Mouse (Mus musculus): Measurements from ENCODE around the gene Ptcd2. TPM values are rescaled to one million over a fixed set of nuclear protein-coding genes. Genes with fewer than 3 reads are reported as not detected.
A peak's percentile ranks its signal among the peaks of the same experiment; 100 is the strongest.

The Ptcd2 gene
- polyA plus RNA-seq, 1 experiment from 2014 or later = 41.4 TPM

GRCm38 (mm10) chr13:99375550-99375949 is 31.0 kb upstream of the Ptcd2 start:
- WGBS = 35% methylated on average over 6 of the region's 6 CpGs
- ATAC-seq (ENCODE audit: insufficient number of reproducible peaks, low FRiP score, low TSS enrichment, low read depth) = 0 out of 2 replicates have a peak, but pooled peaks have one; percentile 43
- H3K4me3 ChIP-seq (replicated peaks) = no peak overlapping the region
- no peak overlapping the region for H3K4me2 ChIP-seq (replicated peaks)
- H3K27ac ChIP-seq (replicated peaks) = no peak overlapping the region
- H3K9ac ChIP-seq = no peak overlapping the region
- 0 out of 2 replicates have a peak, but pooled peaks cover 6% of the 10 kb centered on the region for H3K4me1 ChIP-seq
- no peaks in the 10 kb centered on the region for H3K27me3 ChIP-seq
- no peaks in the 10 kb centered on the region for H3K9me3 ChIP-seq (replicated peaks)
- H3K36me3 ChIP-seq = peaks cover 5% of the 10 kb centered on the region; the same call in 1 of the 2 replicates

- no peaks in the 10 kb centered on the region for H3K27me3 ChIP-seq
- no peak overlapping the region for H3K27ac ChIP-seq (replicated peaks)
- H3K4me1 ChIP-seq = 0 out of 2 replicates have a peak, but pooled peaks cover 6% of the 10 kb centered on the region
- H3K9ac ChIP-seq = no peak overlapping the region
- no peak overlapping the region for H3K4me3 ChIP-seq (replicated peaks)
- no peaks in the 10 kb centered on the region for H3K9me3 ChIP-seq (replicated peaks)
- 0 out of 2 replicates have a peak, but pooled peaks cover 4% of the 10 kb centered on the region for H3K36me3 ChIP-seq
- 42% methylated on average over 4 of the region's 4 CpGs for WGBS
- ATAC-seq (ENCODE audit: insufficient number of reproducible peaks, low FRiP score, low TSS enrichment, low read depth) = no peak
- no peak overlapping the region for H3K4me2 ChIP-seq (replicated peaks)
Measured at GRCm38 (mm10) chr13:99374191-99374590, 29.7 kb upstream of the Ptcd2 start.

GRCm38 (mm10) chr13:99373684-99374083 is 29.2 kb upstream of the Ptcd2 start:
- no peak overlapping the region for H3K4me3 ChIP-seq (replicated peaks)
- no peaks in the 10 kb centered on the region for H3K9me3 ChIP-seq (replicated peaks)
- no peak for ATAC-seq (ENCODE audit: insufficient number of reproducible peaks, low FRiP score, low TSS enrichment, low read depth)
- H3K9ac ChIP-seq = no peak overlapping the region
- WGBS = 74% methylated on average over 7 of the region's 7 CpGs
- no peaks in the 10 kb centered on the region for H3K27me3 ChIP-seq
- H3K4me2 ChIP-seq (replicated peaks) = no peak overlapping the region
- 0 out of 2 replicates have a peak, but pooled peaks cover 4% of the 10 kb centered on the region for H3K36me3 ChIP-seq
- H3K4me1 ChIP-seq = 0 out of 2 replicates have a peak, but pooled peaks cover 6% of the 10 kb centered on the region
- H3K27ac ChIP-seq (replicated peaks) = no peak overlapping the region

GRCm38 (mm10) chr13:99371285-99371684 is 26.8 kb upstream of the Ptcd2 start:
- H3K4me3 ChIP-seq (replicated peaks) = no peak overlapping the region
- no peaks in the 10 kb centered on the region for H3K27me3 ChIP-seq
- H3K36me3 ChIP-seq = 0 out of 2 replicates have a peak, but pooled peaks cover 12% of the 10 kb centered on the region
- ATAC-seq (ENCODE audit: insufficient number of reproducible peaks, low FRiP score, low TSS enrichment, low read depth) = no peak
- H3K4me1 ChIP-seq = peaks cover 17% of the 10 kb centered on the region; the same call in 1 of the 2 replicates
- no peaks in the 10 kb centered on the region for H3K9me3 ChIP-seq (replicated peaks)
- H3K9ac ChIP-seq = no peak overlapping the region
- H3K4me2 ChIP-seq (replicated peaks) = no peak overlapping the region
- 88% methylated on average over 5 of the region's 5 CpGs for WGBS
- no peak overlapping the region for H3K27ac ChIP-seq (replicated peaks)

GRCm38 (mm10) chr13:99369103-99369502 is 24.6 kb upstream of the Ptcd2 start:
- no peaks in the 10 kb centered on the region for H3K9me3 ChIP-seq (replicated peaks)
- no peak; the same call in 1 of the 2 replicates for ATAC-seq (ENCODE audit: insufficient number of reproducible peaks, low FRiP score, low TSS enrichment, low read depth)
- H3K9ac ChIP-seq = no peak overlapping the region
- H3K27me3 ChIP-seq = no peaks in the 10 kb centered on the region
- WGBS = 82% methylated on average over 12 of the region's 12 CpGs
- H3K36me3 ChIP-seq = peaks cover 23% of the 10 kb centered on the region; the same call in 1 of the 2 replicates
- H3K4me2 ChIP-seq (replicated peaks) = no peak overlapping the region
- no peak overlapping the region for H3K4me3 ChIP-seq (replicated peaks)
- no peak overlapping the region for H3K27ac ChIP-seq (replicated peaks)
- peaks cover 12% of the 10 kb centered on the region; the same call in 1 of the 2 replicates for H3K4me1 ChIP-seq

GRCm38 (mm10) chr13:99367554-99368174 is 23.2 kb upstream of the Ptcd2 start:
- H3K36me3 ChIP-seq = peaks cover 31% of the 10 kb centered on the region; the same call in 1 of the 2 replicates

GRCm38 (mm10) chr13:99366422-99367175 is 22.1 kb upstream of the Ptcd2 start:
- Histone ChIP-seq H3K4me2 (replicated peaks) (no peak overlapping the region), H3K4me1 (peaks cover 12% of the 10 kb centered on the region; the same call in 1 of the 2 replicates), H3K4me3 (replicated peaks) (no peak overlapping the region), H3K36me3 (peaks cover 39% of the 10 kb centered on the region; the same call in 1 of the 2 replicates), H3K9me3 (replicated peaks) (no peaks in the 10 kb centered on the region), H3K27me3 (no peaks in the 10 kb centered on the region), H3K27ac (replicated peaks) (peak overlapping the region; percentile 24; the same call in 1 of the 2 replicates), H3K9ac (no peak overlapping the region)
- WGBS = 66% methylated on average over 5 of the region's 5 CpGs
- ATAC-seq (ENCODE audit: insufficient number of reproducible peaks, low FRiP score, low TSS enrichment, low read depth) = 0 out of 2 replicates have a peak, but pooled peaks have one; percentile 20

More at GRCm38 (mm10) chr13:99367554-99368174, 23.2 kb upstream of the Ptcd2 start:
- Histone ChIP-seq H3K9me3 (replicated peaks) (no peaks in the 10 kb centered on the region), H3K4me2 (replicated peaks) (no peak overlapping the region), H3K9ac (no peak overlapping the region), H3K4me3 (replicated peaks) (no peak overlapping the region), H3K27me3 (no peaks in the 10 kb centered on the region), H3K4me1 (peaks cover 12% of the 10 kb centered on the region; the same call in 1 of the 2 replicates), H3K27ac (replicated peaks) (peak overlapping the region; percentile 24; the same call in 1 of the 2 replicates)
- no peak for ATAC-seq (ENCODE audit: insufficient number of reproducible peaks, low FRiP score, low TSS enrichment, low read depth)
- 82% methylated on average over 12 of the region's 12 CpGs for WGBS

- peak; percentile 65; the same call in 1 of the 2 replicates for ATAC-seq (ENCODE audit: insufficient number of reproducible peaks, low FRiP score, low TSS enrichment, low read depth)
- no peak overlapping the region for H3K4me3 ChIP-seq (replicated peaks)
- peaks cover 12% of the 10 kb centered on the region; the same call in 1 of the 2 replicates for H3K4me1 ChIP-seq
- H3K36me3 ChIP-seq = peaks cover 35% of the 10 kb centered on the region; the same call in 1 of the 2 replicates
- 52% methylated on average over 4 of the region's 4 CpGs for WGBS
- no peaks in the 10 kb centered on the region for H3K9me3 ChIP-seq (replicated peaks)
- no peaks in the 10 kb centered on the region for H3K27me3 ChIP-seq
- H3K9ac ChIP-seq = no peak overlapping the region
- no peak overlapping the region for H3K4me2 ChIP-seq (replicated peaks)
- H3K27ac ChIP-seq (replicated peaks) = peak overlapping the region; percentile 19; the same call in 1 of the 2 replicates
Measured at GRCm38 (mm10) chr13:99363866-99364265, 19.4 kb upstream of the Ptcd2 start.

- H3K9me3 ChIP-seq (replicated peaks) = no peaks in the 10 kb centered on the region
- WGBS = 81% methylated on average over 14 of the region's 14 CpGs
- H3K4me2 ChIP-seq (replicated peaks) = no peak overlapping the region
- no peaks in the 10 kb centered on the region for H3K27me3 ChIP-seq
- no peak overlapping the region for H3K9ac ChIP-seq
- no peak for ATAC-seq (ENCODE audit: insufficient number of reproducible peaks, low FRiP score, low TSS enrichment, low read depth)
- no peak overlapping the region for H3K27ac ChIP-seq (replicated peaks)
- no peaks in the 10 kb centered on the region for H3K4me1 ChIP-seq
- peaks cover 14% of the 10 kb centered on the region; the same call in 1 of the 2 replicates for H3K36me3 ChIP-seq
- H3K4me3 ChIP-seq (replicated peaks) = no peak overlapping the region
Measured at GRCm38 (mm10) chr13:99358921-99359320, 14.4 kb upstream of the Ptcd2 start.

GRCm38 (mm10) chr13:99356428-99357265 is 12.1 kb upstream of the Ptcd2 start:
- ATAC-seq (ENCODE audit: insufficient number of reproducible peaks, low FRiP score, low TSS enrichment, low read depth) = no peak
- no peak overlapping the region for H3K4me3 ChIP-seq (replicated peaks)
- no peak overlapping the region for H3K4me2 ChIP-seq (replicated peaks)
- no peak overlapping the region for H3K27ac ChIP-seq (replicated peaks)
- H3K27me3 ChIP-seq = no peaks in the 10 kb centered on the region
- H3K4me1 ChIP-seq = no peaks in the 10 kb centered on the region
- WGBS = 39% methylated on average over 9 of the region's 9 CpGs
- no peaks in the 10 kb centered on the region for H3K36me3 ChIP-seq
- no peak overlapping the region for H3K9ac ChIP-seq
- H3K9me3 ChIP-seq (replicated peaks) = no peaks in the 10 kb centered on the region
